Mouse (Mus musculus) brain, embryonic 14.5 days (tissue): Measurements from ENCODE around the gene Sap30l.

Experiments used
- CTCF ChIP-seq: fragments of 200-500 bp; IDR thresholded peaks from 2 replicates; pipeline ENCODE4 v1.5.1; 2012; ENCODE audit warnings: inconsistent platforms, mild to moderate bottlenecking, moderate library complexity, borderline replicate concordance; ENCODE audit not compliant: insufficient read depth, insufficient read length; ENCODE audit errors: extremely low read depth
- POLR2A ChIP-seq: fragments of 200-500 bp; IDR thresholded peaks from 2 replicates; pipeline ENCODE4 v1.6.1; 2012; ENCODE audit warnings: mild to moderate bottlenecking, inconsistent platforms, borderline replicate concordance; ENCODE audit not compliant: poor library complexity, insufficient read depth, insufficient read length, severe bottlenecking; ENCODE audit errors: extremely low read depth

DNA sequence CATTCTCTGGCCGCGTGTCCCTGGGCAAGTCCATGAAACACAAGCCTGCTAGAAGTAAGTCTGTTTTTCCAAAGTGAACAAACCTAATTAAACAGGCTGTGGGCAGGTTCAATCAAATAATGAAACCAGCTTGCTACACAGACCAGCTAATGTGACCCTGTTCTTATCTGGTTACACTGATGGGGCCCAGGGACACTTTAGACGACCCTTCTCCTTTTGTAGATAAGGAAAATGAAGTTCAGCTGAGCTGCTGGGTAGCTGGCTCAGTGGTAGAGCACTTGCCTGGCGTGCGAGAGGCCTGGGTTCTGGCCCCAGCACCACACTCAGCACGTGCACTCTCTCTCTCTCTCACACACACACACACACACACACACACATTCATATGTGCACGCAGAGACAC, 22.3 kb downstream of the Sap30l start:
- TF ChIP-seq CTCF (no peak), POLR2A (no peak)
